Mouse (Mus musculus): ENCODE data around the gene Prelid3b. TPM values are rescaled to one million over a fixed set of nuclear protein-coding genes. Genes with fewer than 3 reads are reported as not detected.

Prelid3b gene
- polyA plus RNA-seq, 1 experiment from 2014 or later = 110 TPM

- Histone ChIP-seq H3K4me3 (replicated peaks; ENCODE audit: low read depth, low read length) (no peak overlapping the region), H3K9me3 (ENCODE audit: control insufficient read depth, low read length) (no peaks in the 10 kb centered on the region), H3K4me1 (ENCODE audit: control insufficient read depth, insufficient read depth, low read length) (no peaks in the 10 kb centered on the region), H3K9ac (replicated peaks; ENCODE audit: low read length) (no peak overlapping the region), H3K36me3 (ENCODE audit: control insufficient read depth, insufficient read depth, low read length) (no peaks in the 10 kb centered on the region), H3K27ac (replicated peaks; ENCODE audit: low read depth, low read length) (no peak overlapping the region), H3K4me2 (ENCODE audit: low read length) (no peak overlapping the region), H3K27me3 (ENCODE audit: control insufficient read depth, insufficient read depth, low read length) (no peaks in the 10 kb centered on the region)
- WGBS = 90% methylated on average over 4 of the region's 4 CpGs
- ATAC-seq (ENCODE audit: low FRiP score, low TSS enrichment) = no peak
- no peak for DNase-seq
Observed at GRCm38 (mm10) chr2:174448405-174448804, 24.5 kb downstream of the Prelid3b start.

GRCm38 (mm10) chr2:174446905-174447304 is 26.0 kb downstream of the Prelid3b start:
- WGBS = 51% methylated on average over 8 of the region's 8 CpGs
- Histone ChIP-seq H3K27me3 (ENCODE audit: control insufficient read depth, insufficient read depth, low read length) (no peaks in the 10 kb centered on the region), H3K9ac (replicated peaks; ENCODE audit: low read length) (no peak overlapping the region), H3K36me3 (ENCODE audit: control insufficient read depth, insufficient read depth, low read length) (no peaks in the 10 kb centered on the region), H3K27ac (replicated peaks; ENCODE audit: low read depth, low read length) (no peak overlapping the region), H3K4me1 (ENCODE audit: control insufficient read depth, insufficient read depth, low read length) (no peaks in the 10 kb centered on the region), H3K4me3 (replicated peaks; ENCODE audit: low read depth, low read length) (no peak overlapping the region), H3K9me3 (ENCODE audit: control insufficient read depth, low read length) (no peaks in the 10 kb centered on the region), H3K4me2 (ENCODE audit: low read length) (no peak overlapping the region)
- ATAC-seq (ENCODE audit: low FRiP score, low TSS enrichment) (no peak), DNase-seq (no peak)

- Histone ChIP-seq H3K4me1 (ENCODE audit: control insufficient read depth, insufficient read depth, low read length) (no peaks in the 10 kb centered on the region), H3K9ac (replicated peaks; ENCODE audit: low read length) (no peak overlapping the region), H3K4me3 (replicated peaks; ENCODE audit: low read depth, low read length) (no peak overlapping the region), H3K9me3 (ENCODE audit: control insufficient read depth, low read length) (no peaks in the 10 kb centered on the region), H3K27ac (replicated peaks; ENCODE audit: low read depth, low read length) (no peak overlapping the region), H3K36me3 (ENCODE audit: control insufficient read depth, insufficient read depth, low read length) (no peaks in the 10 kb centered on the region), H3K4me2 (ENCODE audit: low read length) (no peak overlapping the region), H3K27me3 (ENCODE audit: control insufficient read depth, insufficient read depth, low read length) (no peaks in the 10 kb centered on the region)
- 51% methylated on average over 7 of the region's 7 CpGs for WGBS
- ATAC-seq (ENCODE audit: low FRiP score, low TSS enrichment) (no peak), DNase-seq (no peak)
Observed at GRCm38 (mm10) chr2:174446492-174446891, 26.4 kb downstream of the Prelid3b start.

- DNase-seq (no peak), ATAC-seq (ENCODE audit: low FRiP score, low TSS enrichment) (no peak)
- Histone ChIP-seq H3K36me3 (ENCODE audit: control insufficient read depth, insufficient read depth, low read length) (no peaks in the 10 kb centered on the region), H3K4me2 (ENCODE audit: low read length) (no peak overlapping the region), H3K27me3 (ENCODE audit: control insufficient read depth, insufficient read depth, low read length) (no peaks in the 10 kb centered on the region), H3K4me1 (ENCODE audit: control insufficient read depth, insufficient read depth, low read length) (no peaks in the 10 kb centered on the region), H3K4me3 (replicated peaks; ENCODE audit: low read depth, low read length) (no peak overlapping the region), H3K9ac (replicated peaks; ENCODE audit: low read length) (no peak overlapping the region), H3K9me3 (ENCODE audit: control insufficient read depth, low read length) (no peaks in the 10 kb centered on the region), H3K27ac (replicated peaks; ENCODE audit: low read depth, low read length) (no peak overlapping the region)
- 81% methylated on average over 6 of the region's 6 CpGs for WGBS
Observed at GRCm38 (mm10) chr2:174445018-174445417, 27.9 kb downstream of the Prelid3b start.

GRCm38 (mm10) chr2:174444359-174444758 is 28.5 kb downstream of the Prelid3b start:
- no peak overlapping the region for H3K4me2 ChIP-seq (ENCODE audit: low read length)
- no peak overlapping the region for H3K4me3 ChIP-seq (replicated peaks; ENCODE audit: low read depth, low read length)
- no peaks in the 10 kb centered on the region for H3K27me3 ChIP-seq (ENCODE audit: control insufficient read depth, insufficient read depth, low read length)
- ATAC-seq (ENCODE audit: low FRiP score, low TSS enrichment) = no peak
- H3K9ac ChIP-seq (replicated peaks; ENCODE audit: low read length) = no peak overlapping the region
- H3K4me1 ChIP-seq (ENCODE audit: control insufficient read depth, insufficient read depth, low read length) = peaks cover 2% of the 10 kb centered on the region
- no peak for DNase-seq
- H3K27ac ChIP-seq (replicated peaks; ENCODE audit: low read depth, low read length) = no peak overlapping the region
- 88% methylated on average over 7 of the region's 7 CpGs for WGBS
- no peaks in the 10 kb centered on the region for H3K9me3 ChIP-seq (ENCODE audit: control insufficient read depth, low read length)
- H3K36me3 ChIP-seq (ENCODE audit: control insufficient read depth, insufficient read depth, low read length) = no peaks in the 10 kb centered on the region

GRCm38 (mm10) chr2:174443046-174443445 is 29.8 kb downstream of the Prelid3b start:
- Histone ChIP-seq H3K27ac (replicated peaks; ENCODE audit: low read depth, low read length) (no peak overlapping the region), H3K4me1 (ENCODE audit: control insufficient read depth, insufficient read depth, low read length) (peaks cover 14% of the 10 kb centered on the region), H3K4me3 (replicated peaks; ENCODE audit: low read depth, low read length) (no peak overlapping the region), H3K4me2 (ENCODE audit: low read length) (no peak overlapping the region), H3K27me3 (ENCODE audit: control insufficient read depth, insufficient read depth, low read length) (no peaks in the 10 kb centered on the region), H3K9ac (replicated peaks; ENCODE audit: low read length) (no peak overlapping the region), H3K9me3 (ENCODE audit: control insufficient read depth, low read length) (no peaks in the 10 kb centered on the region), H3K36me3 (ENCODE audit: control insufficient read depth, insufficient read depth, low read length) (no peaks in the 10 kb centered on the region)
- no peak for ATAC-seq (ENCODE audit: low FRiP score, low TSS enrichment)
- DNase-seq = no peak
- 58% methylated on average over 2 of the region's 2 CpGs for WGBS

- ATAC-seq (ENCODE audit: low FRiP score, low TSS enrichment) (no peak), DNase-seq (no peak)
- H3K9ac ChIP-seq (replicated peaks; ENCODE audit: low read length) = no peak overlapping the region
- H3K36me3 ChIP-seq (ENCODE audit: control insufficient read depth, insufficient read depth, low read length) = no peaks in the 10 kb centered on the region
- H3K4me1 ChIP-seq (ENCODE audit: control insufficient read depth, insufficient read depth, low read length) = peaks cover 18% of the 10 kb centered on the region
- no peak overlapping the region for H3K4me3 ChIP-seq (replicated peaks; ENCODE audit: low read depth, low read length)
- no peak overlapping the region for H3K4me2 ChIP-seq (ENCODE audit: low read length)
- no peak overlapping the region for H3K27ac ChIP-seq (replicated peaks; ENCODE audit: low read depth, low read length)
- no peaks in the 10 kb centered on the region for H3K27me3 ChIP-seq (ENCODE audit: control insufficient read depth, insufficient read depth, low read length)
- WGBS = 90% methylated on average over 9 of the region's 9 CpGs
- H3K9me3 ChIP-seq (ENCODE audit: control insufficient read depth, low read length) = no peaks in the 10 kb centered on the region
Observed at GRCm38 (mm10) chr2:174442460-174442859, 30.4 kb downstream of the Prelid3b start.

GRCm38 (mm10) chr2:174441898-174442297 is 31.0 kb downstream of the Prelid3b start:
- no peak for ATAC-seq (ENCODE audit: low FRiP score, low TSS enrichment)
- no peak overlapping the region for H3K9ac ChIP-seq (replicated peaks; ENCODE audit: low read length)
- no peaks in the 10 kb centered on the region for H3K27me3 ChIP-seq (ENCODE audit: control insufficient read depth, insufficient read depth, low read length)
- no peak overlapping the region for H3K27ac ChIP-seq (replicated peaks; ENCODE audit: low read depth, low read length)
- DNase-seq = no peak
- no peak overlapping the region for H3K4me2 ChIP-seq (ENCODE audit: low read length)
- peaks cover 18% of the 10 kb centered on the region for H3K4me1 ChIP-seq (ENCODE audit: control insufficient read depth, insufficient read depth, low read length)
- no peak overlapping the region for H3K4me3 ChIP-seq (replicated peaks; ENCODE audit: low read depth, low read length)
- no peaks in the 10 kb centered on the region for H3K36me3 ChIP-seq (ENCODE audit: control insufficient read depth, insufficient read depth, low read length)
- WGBS = 89% methylated on average over 4 of the region's 4 CpGs
- no peaks in the 10 kb centered on the region for H3K9me3 ChIP-seq (ENCODE audit: control insufficient read depth, low read length)

- Histone ChIP-seq H3K4me3 (replicated peaks; ENCODE audit: low read depth, low read length) (no peak overlapping the region), H3K36me3 (ENCODE audit: control insufficient read depth, insufficient read depth, low read length) (no peaks in the 10 kb centered on the region), H3K27me3 (ENCODE audit: control insufficient read depth, insufficient read depth, low read length) (no peaks in the 10 kb centered on the region), H3K27ac (replicated peaks; ENCODE audit: low read depth, low read length) (no peak overlapping the region), H3K4me2 (ENCODE audit: low read length) (no peak overlapping the region), H3K9ac (replicated peaks; ENCODE audit: low read length) (no peak overlapping the region), H3K9me3 (ENCODE audit: control insufficient read depth, low read length) (no peaks in the 10 kb centered on the region), H3K4me1 (ENCODE audit: control insufficient read depth, insufficient read depth, low read length) (peaks cover 18% of the 10 kb centered on the region)
- no peak for ATAC-seq (ENCODE audit: low FRiP score, low TSS enrichment)
- 84% methylated on average over 9 of the region's 9 CpGs for WGBS
- no peak for DNase-seq
Observed at GRCm38 (mm10) chr2:174439961-174440360, 32.9 kb downstream of the Prelid3b start.

All from midbrain, embryonic 14.5 days (tissue).